ENCODE assay signal across 19 mouse cellular contexts in genomic region chr7:99100573-99100972, GRCm38 (mm10). TPM values are rescaled to one million over a fixed set of nuclear protein-coding genes. Genes with fewer than 3 reads are reported as not detected.
A peak's percentile ranks its signal among the peaks of the same experiment; 100 is the strongest.
DNase-seq lines count a peak whose midpoint lies in the region; ATAC-seq and TF ChIP-seq lines count a peak whose summit lies in the region.
"Had no signal": no experiment of that assay in that cellular context is flagged by ENCODE, and none has a peak within 500 bp of the region (broad histone marks: within the 10 kb centered on the region; RNA-seq: fewer than 3 reads in every experiment).

No protein-coding gene starts in this region.

- H3K27me3 ChIP-seq in hindbrain, embryonic 10.5 days (ENCODE audit: insufficient read depth, poor library complexity, severe bottlenecking) = no peaks in the 10 kb centered on the region
- no peaks in the 10 kb centered on the region for H3K27me3 ChIP-seq in hindbrain, postnatal 0 days (ENCODE audit: insufficient read depth, low read length)
- H3K27me3 ChIP-seq in midbrain, embryonic 13.5 days = no peaks in the 10 kb centered on the region
- no peaks in the 10 kb centered on the region for H3K27me3 ChIP-seq in midbrain, embryonic 14.5 days (ENCODE audit: control insufficient read depth, insufficient read depth, low read length)
- no peaks in the 10 kb centered on the region for H3K27me3 ChIP-seq in liver, embryonic 13.5 days
- H3K27me3 ChIP-seq in hindbrain, embryonic 16.5 days (replicated peaks; ENCODE audit: control insufficient read depth, insufficient read depth, low read length) = no peaks in the 10 kb centered on the region
- H3K27me3 ChIP-seq: CH12.LX; forebrain, embryonic 13.5 days; limb, embryonic 13.5 days; megakaryocyte, embryonic 14.5 days; neural tube, embryonic 12.5 days had no signal

- no peak for TF ChIP-seq CTCF in hindbrain, postnatal 0 days (IDR thresholded peaks at IDR 0.05; ENCODE audit: low read depth)

- H3K4me1 ChIP-seq in hindbrain, embryonic 10.5 days (replicated peaks) = peaks cover 37% of the 10 kb centered on the region
- no peaks in the 10 kb centered on the region for H3K4me1 ChIP-seq in hindbrain, postnatal 0 days (ENCODE audit: insufficient read depth, low read length)
- peaks cover 28% of the 10 kb centered on the region for H3K4me1 ChIP-seq in midbrain, embryonic 13.5 days (replicated peaks)
- H3K4me1 ChIP-seq in midbrain, embryonic 14.5 days (ENCODE audit: control insufficient read depth, insufficient read depth, low read length) = 0 out of 2 replicates have a peak, but pooled peaks cover 5% of the 10 kb centered on the region
- H3K4me1 ChIP-seq in liver, embryonic 13.5 days (replicated peaks) = peaks cover 32% of the 10 kb centered on the region
- H3K4me1 ChIP-seq in hindbrain, embryonic 16.5 days (ENCODE audit: control insufficient read depth, insufficient read depth, low read depth, low read length) = peaks cover 9% of the 10 kb centered on the region; the same call in 1 of the 2 replicates

- DNase-seq in hindbrain, embryonic 10.5 days (ENCODE audit: low spot score) = no peak
- no peak for DNase-seq in hindbrain, postnatal 0 days (ENCODE audit: low spot score)
- no peak for DNase-seq in midbrain, embryonic 14.5 days
- no peak for DNase-seq in liver, embryonic 13.5 days
- peak; percentile 66 for DNase-seq in yolk sac, embryonic 10.5 days (ENCODE audit: low spot score)
- no peak for DNase-seq in urinary bladder, postnatal 4 days (ENCODE audit: low spot score in 2 of 2)
- DNase-seq: adrenal gland, adult 2 months; cerebellum, postnatal 10 days; embryo, embryonic 11 days; gastrocnemius, postnatal 36 days; lung, postnatal 14 days; right cerebral cortex, postnatal 14 days had no signal

- no peak for ATAC-seq in hindbrain, postnatal 0 days
- 0 out of 2 replicates have a peak, but pooled peaks have one; percentile 43 for ATAC-seq in midbrain, embryonic 13.5 days
- ATAC-seq in midbrain, embryonic 14.5 days (ENCODE audit: low FRiP score, low TSS enrichment) = no peak
- ATAC-seq in liver, embryonic 13.5 days (ENCODE audit: low read depth) = peak; percentile 57
- no peak for ATAC-seq in hindbrain, embryonic 16.5 days

- peaks cover 10% of the 10 kb centered on the region; the same call in 1 of the 2 replicates for H3K36me3 ChIP-seq in hindbrain, embryonic 10.5 days
- peaks cover 9% of the 10 kb centered on the region; the same call in 1 of the 2 replicates for H3K36me3 ChIP-seq in hindbrain, postnatal 0 days (ENCODE audit: insufficient read depth, low read length)
- H3K36me3 ChIP-seq in midbrain, embryonic 13.5 days = peaks cover 6% of the 10 kb centered on the region
- peaks cover 11% of the 10 kb centered on the region for H3K36me3 ChIP-seq in midbrain, embryonic 14.5 days (ENCODE audit: control insufficient read depth, insufficient read depth, low read length)
- H3K36me3 ChIP-seq in liver, embryonic 13.5 days = peaks cover 25% of the 10 kb centered on the region
- no peaks in the 10 kb centered on the region for H3K36me3 ChIP-seq in hindbrain, embryonic 16.5 days (ENCODE audit: control insufficient read depth, insufficient read depth, low read length)

- H3K9ac ChIP-seq in hindbrain, postnatal 0 days (replicated peaks; ENCODE audit: low read length) = no peak overlapping the region
- H3K9ac ChIP-seq in midbrain, embryonic 13.5 days (replicated peaks) = no peak overlapping the region
- H3K9ac ChIP-seq in midbrain, embryonic 14.5 days (replicated peaks; ENCODE audit: low read length) = no peak overlapping the region
- H3K9ac ChIP-seq in liver, embryonic 13.5 days = no peak overlapping the region; the same call in 1 of the 2 replicates
- H3K9ac ChIP-seq in hindbrain, embryonic 16.5 days (ENCODE audit: low read depth, low read length) = no peak overlapping the region
- H3K9ac ChIP-seq: forebrain, embryonic 13.5 days; limb, embryonic 13.5 days; neural tube, embryonic 12.5 days had no signal

- no peaks in the 10 kb centered on the region for H3K9me3 ChIP-seq in hindbrain, embryonic 10.5 days
- H3K9me3 ChIP-seq in hindbrain, postnatal 0 days (ENCODE audit: low read length) = no peaks in the 10 kb centered on the region
- H3K9me3 ChIP-seq in midbrain, embryonic 13.5 days = no peaks in the 10 kb centered on the region
- no peaks in the 10 kb centered on the region for H3K9me3 ChIP-seq in midbrain, embryonic 14.5 days (ENCODE audit: control insufficient read depth, low read length)
- H3K9me3 ChIP-seq in liver, embryonic 13.5 days (replicated peaks) = no peaks in the 10 kb centered on the region
- H3K9me3 ChIP-seq in hindbrain, embryonic 16.5 days (ENCODE audit: control insufficient read depth, low read length) = no peaks in the 10 kb centered on the region
- H3K9me3 ChIP-seq: forebrain, embryonic 13.5 days; limb, embryonic 13.5 days; megakaryocyte, embryonic 14.5 days; neural tube, embryonic 12.5 days had no signal

- no peak overlapping the region for H3K4me2 ChIP-seq in hindbrain, postnatal 0 days (ENCODE audit: low read depth, low read length)
- no peak overlapping the region for H3K4me2 ChIP-seq in midbrain, embryonic 13.5 days (replicated peaks)
- H3K4me2 ChIP-seq in midbrain, embryonic 14.5 days (ENCODE audit: low read length) = no peak overlapping the region
- H3K4me2 ChIP-seq in liver, embryonic 13.5 days = peak overlapping the region; percentile 19; the same call in 1 of the 2 replicates
- no peak overlapping the region for H3K4me2 ChIP-seq in hindbrain, embryonic 16.5 days (ENCODE audit: low read length)
- H3K4me2 ChIP-seq: forebrain, embryonic 13.5 days; limb, embryonic 13.5 days; neural tube, embryonic 12.5 days had no signal

- WGBS in hindbrain, embryonic 10.5 days = 83% methylated on average over 8 of the region's 8 CpGs
- 65% methylated on average over 8 of the region's 8 CpGs for WGBS in hindbrain, postnatal 0 days
- 78% methylated on average over 8 of the region's 8 CpGs for WGBS in midbrain, embryonic 13.5 days
- WGBS in midbrain, embryonic 14.5 days = 75% methylated on average over 8 of the region's 8 CpGs
- 64% methylated on average over 8 of the region's 8 CpGs for WGBS in liver, embryonic 13.5 days (ENCODE audit: insufficient replicate concordance)
- WGBS in hindbrain, embryonic 16.5 days = 73% methylated on average over 8 of the region's 8 CpGs

- H3K4me3 ChIP-seq in hindbrain, embryonic 10.5 days = no peak overlapping the region
- H3K4me3 ChIP-seq in hindbrain, postnatal 0 days (ENCODE audit: low read length) = no peak overlapping the region
- H3K4me3 ChIP-seq in midbrain, embryonic 13.5 days (replicated peaks) = no peak overlapping the region
- no peak overlapping the region for H3K4me3 ChIP-seq in midbrain, embryonic 14.5 days (replicated peaks; ENCODE audit: low read depth, low read length)
- no peak overlapping the region for H3K4me3 ChIP-seq in liver, embryonic 13.5 days (replicated peaks)
- H3K4me3 ChIP-seq in hindbrain, embryonic 16.5 days (ENCODE audit: low read length) = no peak overlapping the region
- H3K4me3 ChIP-seq: forebrain, embryonic 13.5 days; limb, embryonic 13.5 days; neural tube, embryonic 12.5 days had no signal

- H3K27ac ChIP-seq in hindbrain, embryonic 10.5 days = peak overlapping the region; percentile 72
- no peak overlapping the region for H3K27ac ChIP-seq in hindbrain, postnatal 0 days
- no peak overlapping the region for H3K27ac ChIP-seq in midbrain, embryonic 13.5 days
- H3K27ac ChIP-seq in midbrain, embryonic 14.5 days (replicated peaks; ENCODE audit: low read depth, low read length) = no peak overlapping the region
- H3K27ac ChIP-seq in liver, embryonic 13.5 days = peak overlapping the region; percentile 67
- H3K27ac ChIP-seq in hindbrain, embryonic 16.5 days (ENCODE audit: low read depth, low read length) = no peak overlapping the region
- H3K27ac ChIP-seq: forebrain, embryonic 13.5 days; limb, embryonic 13.5 days; neural tube, embryonic 12.5 days had no signal

RNA-seq across cellular contexts. Expression of gene Uvrag, which starts 40.4 kb away (rescaled TPM):
- polyA plus RNA-seq in hindbrain, embryonic 10.5 days (2016; fragmentation: Nextera tagmentation; extraction: Ambion mirVana) = 10.9 and 12.8 TPM in 2 replicates
- total RNA-seq in hindbrain, postnatal 0 days (2014; rRNA removed) = 17.9 and 36.7 TPM in 2 replicates
- 16.5 and 17.1 TPM in 2 replicates for polyA plus RNA-seq in hindbrain, postnatal 0 days (2015; fragmentation: Nextera tagmentation; extraction: Ambion mirVana)
- polyA plus RNA-seq in midbrain, embryonic 13.5 days (2015; fragmentation: Nextera tagmentation; extraction: Ambion mirVana) = 13.1 and 16.3 TPM in 2 replicates
- 16.6 and 21.0 TPM in 2 replicates for polyA plus RNA-seq in midbrain, embryonic 14.5 days (2014; fragmentation: Nextera tagmentation; extraction: Ambion mirVana)
- 8.9 and 9.0 TPM in 2 replicates for polyA plus RNA-seq in liver, embryonic 13.5 days (2015; fragmentation: Nextera tagmentation; extraction: Ambion mirVana)
- polyA plus RNA-seq in hindbrain, embryonic 16.5 days (2015; fragmentation: Nextera tagmentation; extraction: Ambion mirVana) = 14.4 and 15.3 TPM in 2 replicates

Comparison
In these comparisons a context has a peak if more than half of its experiments do, and no peak if none do; other contexts are left out.
1. H3K27ac ChIP-seq: peak in hindbrain, embryonic 10.5 days (single experiment) and liver, embryonic 13.5 days (single experiment); none in hindbrain, postnatal 0 days (single experiment), midbrain, embryonic 13.5 days (single experiment), midbrain, embryonic 14.5 days (single experiment) and hindbrain, embryonic 16.5 days (single experiment).
2. ATAC-seq: peak in midbrain, embryonic 13.5 days (single experiment) and liver, embryonic 13.5 days (single experiment); none in hindbrain, postnatal 0 days (single experiment), midbrain, embryonic 14.5 days (single experiment) and hindbrain, embryonic 16.5 days (single experiment).